Mouse (Mus musculus) c-Kit-negative CD71-positive TER-119-positive erythroid progenitor cells, embryonic 14.5 days (primary cell): ENCODE results near the gene Pipox.

Experiments used
- DNase-seq: peaks from one replicate; pipeline ENCODE4 v3.0.0-alpha.2; 2013; ENCODE audit warnings: low read depth, low spot score

Gene Pipox

DNA sequence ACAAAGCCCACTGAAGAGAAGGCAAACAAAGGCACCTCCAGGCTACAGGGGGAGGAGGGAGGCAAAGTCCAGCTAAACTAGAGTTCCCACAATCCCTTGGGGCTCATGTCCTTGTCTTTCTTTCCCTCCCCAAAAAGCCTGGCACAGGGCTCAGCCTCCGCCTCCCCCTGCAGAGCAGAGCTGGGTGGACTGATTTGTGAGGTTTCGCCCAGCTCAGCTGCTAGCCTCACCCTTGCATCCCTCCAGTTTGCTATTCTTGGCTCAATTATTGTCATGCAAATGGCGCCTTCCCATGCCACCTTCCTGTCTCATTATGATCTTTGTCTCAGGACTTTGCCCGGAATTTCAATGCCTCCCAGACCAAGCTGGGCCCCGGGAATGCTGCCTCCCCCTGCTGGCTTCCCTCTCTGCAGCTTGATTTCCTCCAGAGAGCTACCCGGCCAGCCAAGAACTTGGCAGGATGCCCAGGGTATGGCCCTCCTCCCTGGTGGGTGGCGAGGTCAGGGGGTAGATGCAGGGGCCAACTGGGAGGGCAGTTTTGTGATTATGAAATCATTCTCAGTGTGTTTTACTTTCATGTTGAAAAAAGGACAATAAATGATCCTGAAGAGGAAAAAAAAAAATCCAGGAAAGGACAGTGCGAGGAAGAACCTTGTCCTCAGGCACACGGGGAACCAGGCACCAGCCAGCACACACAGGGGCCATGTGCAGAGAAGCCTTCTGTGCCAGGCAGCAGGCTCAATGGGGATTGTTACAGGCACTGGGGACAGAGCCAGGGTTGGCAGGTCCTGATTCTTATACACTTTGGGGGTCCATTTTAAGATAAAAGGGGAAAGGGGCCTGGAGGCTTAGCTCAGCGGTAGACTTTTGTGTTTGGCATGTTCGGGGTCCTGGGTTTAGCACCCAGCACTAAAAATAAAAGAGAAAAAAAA is at the start of gene Pipox:
TSS of gene Pipox (minus strand) at position 310 of the 932 bp plus-strand sequence.
- DNase-seq, result no peak

DNA sequence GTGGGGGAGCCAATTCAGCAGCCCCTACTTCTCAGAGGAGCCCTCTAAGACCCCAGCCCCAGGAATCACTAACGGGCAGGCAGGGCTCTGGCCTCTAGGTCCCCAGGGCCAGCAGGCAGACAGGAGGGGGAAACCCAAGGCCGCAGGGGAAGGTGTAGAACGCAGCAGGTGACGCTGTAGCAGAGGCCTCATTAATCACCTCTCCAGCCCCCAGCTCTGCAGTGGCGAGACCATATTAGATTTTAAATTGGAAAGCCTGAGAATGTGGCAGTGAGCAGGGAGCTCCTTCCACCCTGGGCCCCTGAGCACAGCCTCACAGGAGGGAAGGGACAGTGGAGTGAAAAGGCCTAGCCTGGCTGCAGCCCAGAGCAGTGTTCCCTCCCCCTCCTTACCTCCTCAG is 48.3 kb upstream of the Pipox start:
- no peak for DNase-seq

GRCm38 (mm10) chr11:77937649-77938410 is 43.9 kb upstream of the Pipox start:
- no peak for DNase-seq

- DNase-seq, result no peak
Measured at GRCm38 (mm10) chr11:77936846-77937245, 43.0 kb upstream of the Pipox start.

GRCm38 (mm10) chr11:77934568-77935311 is 40.8 kb upstream of the Pipox start:
- DNase-seq, result no peak

GRCm38 (mm10) chr11:77934111-77934521 is 40.2 kb upstream of the Pipox start:
- DNase-seq, result no peak

GRCm38 (mm10) chr11:77932576-77932975 is 38.7 kb upstream of the Pipox start:
- DNase-seq, result no peak

GRCm38 (mm10) chr11:77931541-77932433 is 37.9 kb upstream of the Pipox start:
- no peak for DNase-seq

DNA sequence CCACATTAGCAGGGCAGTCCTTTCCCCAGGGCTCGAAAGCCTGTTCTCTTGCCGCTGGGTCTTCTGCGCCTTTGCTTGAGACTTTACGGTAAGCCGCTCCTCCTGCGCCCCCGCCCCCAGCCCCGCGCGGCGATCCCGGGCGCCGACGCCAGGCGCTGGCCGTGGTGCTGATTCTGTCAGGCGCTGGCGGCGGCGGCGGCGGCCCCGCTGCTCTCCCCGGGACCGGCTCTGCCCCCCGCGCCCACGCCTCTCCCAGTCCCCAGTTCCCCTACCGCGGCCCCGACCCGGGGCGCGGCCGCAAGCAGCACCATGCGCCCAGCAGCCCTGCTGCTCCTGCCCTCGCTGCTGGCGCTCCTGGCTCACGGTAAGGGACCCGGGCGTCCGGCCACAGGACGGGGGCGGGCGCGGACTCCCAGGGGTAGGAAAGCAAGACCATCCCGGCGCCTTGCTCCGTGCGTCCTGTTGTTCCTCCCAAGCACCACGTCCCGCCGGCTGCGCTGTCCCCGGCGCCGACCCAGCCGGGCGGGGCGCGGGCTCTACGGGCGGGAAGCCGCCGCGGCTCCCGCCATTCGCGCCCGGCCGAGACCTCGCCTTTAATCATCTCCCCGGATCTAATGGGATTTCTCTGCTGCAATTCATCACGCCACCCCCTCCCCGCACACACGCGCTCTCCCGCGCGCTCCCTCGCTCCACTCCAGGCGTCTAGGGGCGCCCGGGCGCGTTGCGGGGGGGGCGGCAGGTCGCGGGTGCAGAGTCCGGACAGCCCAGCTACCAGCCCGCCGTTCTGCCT is 37.0 kb upstream of the Pipox start, which contains the start of gene Sez6:
TSS of gene Sez6 (plus strand) at position 50 of the 790 bp plus-strand sequence.
- no peak for DNase-seq

GRCm38 (mm10) chr11:77927837-77928236 is 33.9 kb upstream of the Pipox start:
- DNase-seq, result no peak

DNA sequence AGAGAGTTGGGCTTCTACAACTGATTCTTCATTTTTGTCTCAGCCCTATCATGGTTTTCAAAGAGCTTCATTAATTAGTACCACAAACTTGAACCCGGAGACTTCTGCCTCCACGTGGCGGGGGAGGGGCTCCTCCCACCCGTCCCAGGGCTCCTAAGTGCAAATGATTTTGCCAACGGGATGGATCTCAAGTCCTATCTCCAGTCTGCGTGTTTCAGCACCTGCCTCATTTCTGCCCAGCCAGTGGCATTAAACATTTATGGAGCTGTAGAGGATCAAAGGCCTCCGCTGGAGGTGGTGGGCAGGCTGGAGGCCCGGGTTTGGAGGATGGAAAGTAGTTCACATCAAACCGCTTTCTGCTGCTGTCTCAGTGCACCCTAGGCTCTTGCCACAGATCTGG is 32.8 kb upstream of the Pipox start:
- no peak for DNase-seq

GRCm38 (mm10) chr11:77925836-77926657 is 32.2 kb upstream of the Pipox start:
- DNase-seq, result no peak

DNA sequence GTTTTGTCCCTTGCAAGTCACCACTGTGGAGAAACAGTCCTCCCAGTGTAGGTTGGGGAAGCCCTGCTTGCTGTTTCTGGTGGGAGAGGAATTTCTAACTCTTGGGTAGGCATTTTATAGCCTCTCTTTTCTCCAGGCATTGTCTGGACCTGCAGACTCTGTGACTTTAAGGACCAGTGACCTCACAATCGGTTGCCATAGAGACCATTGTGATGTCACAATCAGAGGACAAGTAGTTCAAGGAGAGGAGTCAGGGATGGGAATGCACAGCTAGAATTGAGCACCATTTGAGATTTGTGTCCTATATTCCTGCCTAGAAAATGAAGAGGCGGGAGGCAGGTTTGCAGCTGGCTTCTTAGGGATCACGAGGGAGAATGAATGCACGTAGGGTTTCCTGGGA is 29.4 kb upstream of the Pipox start:
- DNase-seq, result no peak

DNA sequence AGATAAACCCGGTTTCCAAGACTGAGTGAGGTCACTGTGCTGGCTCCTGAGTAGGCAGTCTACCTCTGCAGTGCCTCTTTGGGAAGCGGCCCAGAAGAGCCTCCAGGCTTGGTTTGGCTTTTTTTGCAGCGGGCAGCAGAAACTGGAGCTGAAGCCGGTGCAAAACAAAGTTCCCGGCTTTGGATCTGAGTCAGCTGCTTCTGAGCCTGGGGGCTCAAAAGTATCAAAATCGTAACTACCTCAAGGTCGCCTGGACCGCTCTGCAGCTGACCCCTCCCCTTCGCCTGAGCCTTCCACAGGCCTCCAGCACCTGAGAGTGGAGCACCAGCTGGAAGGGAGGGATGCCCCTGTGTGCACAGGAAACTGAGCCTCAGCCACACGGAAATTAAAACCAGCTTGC is 23.3 kb upstream of the Pipox start:
- no peak for DNase-seq

DNA sequence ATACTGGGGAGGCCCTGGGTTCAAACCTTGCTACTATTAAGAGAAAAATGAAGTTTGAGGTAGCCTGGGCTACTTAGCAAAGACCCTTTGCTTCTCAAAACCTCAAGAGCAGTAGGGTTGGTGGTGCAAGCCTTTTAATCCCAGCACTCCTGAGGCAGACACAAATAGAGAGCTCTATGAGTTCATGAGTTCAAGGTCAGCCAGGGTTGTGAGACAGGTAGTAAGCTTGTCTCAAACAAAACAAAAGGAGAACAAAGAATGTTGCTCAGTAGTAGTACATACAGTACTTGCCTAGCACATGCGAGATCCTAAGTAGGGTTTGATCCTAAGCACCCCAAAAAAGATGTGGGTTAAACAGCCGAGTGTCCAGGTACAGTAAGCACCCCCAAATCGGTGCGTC is 22.8 kb upstream of the Pipox start:
- no peak for DNase-seq

- no peak for DNase-seq
Measured at GRCm38 (mm10) chr11:77914598-77915260, 20.8 kb upstream of the Pipox start.

GRCm38 (mm10) chr11:77913505-77913904 is 19.6 kb upstream of the Pipox start:
- no peak for DNase-seq

- no peak for DNase-seq
Measured at GRCm38 (mm10) chr11:77909776-77910175, 15.9 kb upstream of the Pipox start.

DNA sequence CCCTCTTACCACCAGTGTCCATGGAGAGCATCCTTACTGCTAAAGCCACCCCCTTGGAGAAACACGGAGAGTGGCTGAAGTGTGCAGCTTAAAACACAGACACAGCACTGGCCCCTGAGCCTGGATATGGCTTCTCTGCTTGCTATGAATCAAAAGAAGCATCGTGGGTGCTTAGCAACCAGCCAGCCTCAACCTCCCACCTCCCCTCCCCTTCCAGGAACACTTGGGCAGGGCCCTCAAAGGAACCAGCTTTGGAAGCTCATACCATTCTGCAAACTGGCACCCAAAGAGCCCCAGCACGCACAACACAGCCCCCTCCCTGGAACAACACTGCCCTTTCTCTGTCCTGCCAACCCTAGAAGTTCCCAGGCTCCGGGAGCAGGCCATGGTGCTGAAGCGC is 15.5 kb upstream of the Pipox start:
- DNase-seq, result no peak
